Mouse (Mus musculus) urinary bladder, adult 18-20 months (tissue): ENCODE results near the gene Nfkbiz.
"Not testable (repeated sequence)": the region's sequence is repeated elsewhere in the genome, so short reads cannot be mapped to it uniquely, and the experiment has no call there.

Source experiments
- DNase-seq, 2 experiments: peaks; one replicate each; pipeline ENCODE4 v3.0.0; 2022; ENCODE audit warnings: low spot score in 2 of 2, mixed read lengths in 2 of 2

The Nfkbiz gene

DNA sequence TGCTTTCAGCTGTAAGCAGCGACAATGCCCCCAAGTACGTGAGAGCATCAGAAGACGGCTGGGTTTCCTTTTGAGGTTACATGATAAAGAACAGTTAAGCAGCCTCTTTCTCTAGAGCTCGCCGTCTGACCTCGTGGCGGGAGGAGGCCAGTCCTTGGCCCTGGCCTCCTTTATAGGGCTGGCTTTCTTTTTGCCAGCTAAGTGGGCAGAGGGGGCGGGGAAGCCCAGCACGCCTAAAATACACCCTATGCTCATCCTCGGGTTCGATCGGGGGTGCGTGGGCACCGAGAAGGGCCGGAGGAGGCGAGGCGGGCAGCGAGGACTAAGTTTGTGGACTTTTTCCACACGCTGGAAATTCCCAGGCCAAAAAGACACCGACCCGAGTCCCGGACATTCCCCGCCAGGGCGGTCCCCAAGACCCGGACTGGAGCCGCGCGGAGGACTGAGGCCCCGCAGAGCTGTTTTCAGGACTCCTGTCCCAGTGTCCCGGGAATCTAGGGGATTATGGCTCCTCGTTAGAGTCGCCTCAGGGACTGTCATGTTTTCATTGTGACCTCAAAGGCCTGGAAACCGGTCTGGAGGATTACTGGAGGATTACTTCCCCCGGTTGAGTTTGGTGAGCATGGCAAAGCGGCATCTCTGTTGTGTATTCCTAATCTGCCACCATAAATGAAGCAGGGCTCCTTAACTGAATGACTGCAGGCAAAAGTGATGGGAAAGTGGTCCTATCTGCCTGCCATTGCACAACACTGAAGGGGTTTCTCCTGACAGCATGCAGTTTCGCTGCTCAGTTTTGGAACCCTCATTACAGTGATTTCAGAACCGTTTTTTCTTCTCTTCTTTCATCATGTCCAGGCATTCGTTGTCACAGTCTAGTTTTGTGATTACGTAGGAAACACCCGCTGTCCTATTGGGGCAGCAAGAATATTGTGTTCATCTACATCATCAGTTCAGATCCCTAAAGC, at the start of gene Nfkbiz:
Gene Nfkbiz (minus strand): TSS at position 390 of the 965 bp plus-strand sequence.
- DNase-seq, result peak; percentile 79 to 95

- DNase-seq, result no peak
These were observed 49.3 kb upstream of the Nfkbiz start for GRCm38 (mm10) chr16:55887814-55888583.

- DNase-seq, result no peak
These were observed 45.5 kb upstream of the Nfkbiz start for GRCm38 (mm10) chr16:55884246-55884645.

GRCm38 (mm10) chr16:55876025-55876424, 37.3 kb upstream of the Nfkbiz start:
- DNase-seq, result no peak

DNA sequence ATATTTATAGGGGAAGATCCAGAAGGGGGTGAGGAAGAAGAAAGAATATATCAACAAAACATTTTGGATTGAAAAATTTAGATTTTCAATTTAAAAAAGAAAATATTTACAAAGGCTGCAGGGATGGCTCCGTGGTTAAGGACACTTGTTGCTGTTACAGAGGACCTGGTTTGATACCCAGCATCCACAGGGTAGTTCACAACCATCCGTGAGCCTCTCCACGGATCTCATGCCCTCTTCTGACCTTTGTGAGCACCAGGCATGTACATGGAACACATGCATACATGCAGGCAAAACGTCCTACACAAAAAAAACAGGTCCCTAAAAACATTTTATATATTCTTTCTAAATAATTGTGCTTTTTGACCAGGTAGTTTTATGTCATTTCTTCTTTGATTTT, 25.1 kb upstream of the Nfkbiz start:
- no peak for DNase-seq

DNA sequence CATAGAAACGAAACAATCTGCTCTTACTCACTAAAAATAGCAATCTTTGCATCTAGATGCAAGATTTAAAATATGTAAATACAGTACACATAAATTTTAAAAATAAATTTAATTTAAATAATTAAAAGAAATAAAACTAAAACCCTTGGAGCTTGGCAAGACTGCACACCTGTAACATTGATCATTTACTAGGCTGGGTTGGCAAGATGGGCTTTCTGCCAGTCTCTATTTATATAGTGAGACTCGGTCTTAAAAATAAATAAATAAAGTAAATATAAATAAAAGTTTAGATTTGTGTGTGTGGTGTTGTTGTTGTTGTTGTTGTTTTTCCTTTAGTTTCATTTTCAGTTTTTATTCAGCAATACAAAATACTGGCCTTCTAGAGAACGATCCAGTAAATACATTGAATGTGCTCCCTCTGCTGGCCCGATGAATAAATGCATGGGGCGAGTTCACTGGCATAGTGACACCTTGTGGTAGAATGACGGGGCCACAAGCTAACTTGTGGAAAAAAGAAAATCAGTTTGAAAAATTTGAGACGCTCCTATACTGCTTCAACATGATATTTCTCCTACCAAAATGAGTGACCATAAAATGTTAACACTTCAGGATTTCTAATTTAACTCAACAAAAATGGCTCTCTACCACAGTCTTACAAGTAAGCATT, 24.6 kb upstream of the Nfkbiz start:
- peak in 1 of 2 experiments; percentile 37 for DNase-seq

GRCm38 (mm10) chr16:55861104-55861503, 22.4 kb upstream of the Nfkbiz start:
- DNase-seq, result no peak

DNA sequence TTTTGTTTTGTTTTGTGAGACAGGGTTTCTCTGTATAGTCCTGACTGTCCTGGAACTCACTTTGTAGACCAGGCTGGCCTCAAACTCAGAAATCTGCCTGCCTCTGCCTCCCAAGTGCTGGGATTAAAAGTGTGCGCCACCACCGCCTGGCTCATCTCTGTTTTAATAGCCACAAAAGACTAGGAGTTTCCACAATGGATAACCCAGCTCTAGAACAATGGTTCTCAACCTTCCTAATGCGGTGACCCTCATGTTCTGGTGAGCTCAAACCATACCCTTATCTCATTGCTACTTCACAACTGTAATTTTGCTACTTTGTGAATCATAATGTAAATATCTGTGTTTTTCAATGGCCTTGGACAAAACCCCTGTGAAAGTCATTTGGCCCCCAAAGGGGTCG, 20.7 kb upstream of the Nfkbiz start:
- not testable (repeated sequence) for DNase-seq

GRCm38 (mm10) chr16:55858465-55858864, 19.8 kb upstream of the Nfkbiz start:
- DNase-seq, result peak; percentile 20 to 55

- peak; percentile 40 to 45 for DNase-seq
These were observed 14.4 kb upstream of the Nfkbiz start for GRCm38 (mm10) chr16:55852943-55853727.

DNA sequence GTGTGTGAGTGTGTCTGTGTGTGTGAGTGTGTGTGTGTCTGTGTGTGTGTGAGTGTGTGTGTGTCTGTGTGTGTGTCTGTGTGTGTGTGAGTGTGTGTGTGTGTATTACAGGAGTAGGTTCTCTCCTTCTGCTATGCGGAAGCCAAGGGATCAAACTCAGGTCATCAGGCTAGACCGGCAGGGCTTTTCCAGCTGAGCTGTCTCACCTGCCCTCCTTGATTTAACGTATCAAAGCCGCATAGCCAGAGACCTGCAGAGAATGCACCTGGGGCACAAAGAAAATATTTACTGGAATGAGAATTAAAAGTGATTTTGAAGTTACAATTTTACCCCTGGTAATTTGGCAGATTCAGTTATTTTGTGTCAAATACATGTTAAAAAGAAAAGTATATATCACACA, 13.8 kb upstream of the Nfkbiz start:
- DNase-seq, result no peak

GRCm38 (mm10) chr16:55850485-55850884, 11.8 kb upstream of the Nfkbiz start:
- no peak for DNase-seq

GRCm38 (mm10) chr16:55847679-55848078, 9.0 kb upstream of the Nfkbiz start:
- DNase-seq, result no peak

DNA sequence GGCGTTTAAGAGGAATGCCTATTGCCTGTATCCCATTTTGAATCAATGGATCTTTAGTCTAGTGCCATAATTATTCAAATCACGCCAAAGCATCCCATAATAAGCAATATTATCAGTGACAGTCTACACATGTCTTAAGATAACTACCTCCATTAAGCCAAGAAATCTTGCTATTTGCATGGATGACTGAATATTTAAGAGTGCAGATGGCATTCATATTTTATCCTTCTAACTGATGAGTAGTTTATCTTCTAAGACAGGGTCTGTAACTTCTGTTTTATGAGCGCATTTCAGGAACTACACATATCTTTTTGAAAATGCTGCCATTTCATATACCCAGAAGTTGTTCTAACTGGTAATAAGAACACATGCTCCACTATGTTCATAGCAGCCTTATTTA, 6.1 kb upstream of the Nfkbiz start:
- no peak for DNase-seq

- DNase-seq, result no peak
These were observed 5.2 kb upstream of the Nfkbiz start for GRCm38 (mm10) chr16:55843919-55844318.

DNA sequence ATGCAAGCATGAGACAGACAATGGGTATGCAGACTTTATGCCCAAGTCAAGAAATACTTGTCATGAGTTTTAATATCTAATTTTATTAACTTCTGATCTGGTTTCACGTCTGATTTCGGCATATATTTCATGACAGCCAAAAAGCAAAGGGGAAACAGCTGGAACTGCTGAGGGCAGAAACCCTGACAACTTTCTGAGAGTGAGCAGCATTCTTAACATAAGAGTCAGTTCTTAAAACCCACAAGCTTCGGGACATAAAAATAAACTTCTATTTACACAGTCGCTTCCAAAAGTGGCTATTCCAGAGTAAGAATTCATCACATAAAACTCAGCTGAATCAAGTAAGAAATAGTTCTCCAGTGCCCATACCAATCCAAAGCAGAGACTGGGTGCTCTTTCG, 4.4 kb upstream of the Nfkbiz start:
- DNase-seq, result no peak

- no peak for DNase-seq
These were observed 2.8 kb upstream of the Nfkbiz start for GRCm38 (mm10) chr16:55841506-55841905.

DNA sequence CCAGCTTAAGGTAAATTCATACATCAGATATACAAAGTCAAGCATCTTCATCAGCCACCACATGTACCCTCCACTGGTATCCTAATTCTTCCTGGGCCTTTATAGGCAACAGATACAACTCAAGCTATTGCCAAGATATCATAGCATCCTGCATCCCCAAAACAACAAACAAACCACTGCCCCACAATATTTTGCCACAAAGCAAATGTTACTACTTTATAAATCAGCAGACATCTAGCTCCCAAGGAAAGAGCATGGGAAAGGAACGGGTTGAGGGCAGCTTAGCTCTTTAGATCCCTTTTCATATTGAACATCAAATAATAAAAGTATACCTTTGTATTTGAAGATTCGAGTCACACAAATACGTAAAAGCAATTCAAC, 580 bp downstream of the Nfkbiz start:
- no peak for DNase-seq

DNA sequence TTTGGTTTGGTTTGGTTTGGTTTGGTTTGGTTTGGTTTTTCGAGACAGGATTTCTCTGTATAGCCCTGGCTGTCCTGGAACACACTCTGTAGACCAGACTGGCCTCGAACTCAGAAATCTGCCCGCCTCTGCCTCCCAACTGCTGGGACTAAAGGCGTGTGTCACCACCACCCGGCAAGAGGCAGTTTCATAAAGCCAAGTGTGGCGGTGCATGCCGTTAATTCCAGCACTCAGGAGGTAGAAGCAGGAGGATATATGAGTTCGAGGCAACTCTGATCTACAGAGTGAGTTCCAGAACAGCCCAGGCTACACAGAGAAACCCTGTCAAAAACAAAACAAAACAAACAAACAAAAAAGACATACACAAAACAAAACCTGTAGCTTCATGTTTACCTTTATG, 1.0 kb downstream of the Nfkbiz start:
- not testable (repeated sequence) for DNase-seq

DNA sequence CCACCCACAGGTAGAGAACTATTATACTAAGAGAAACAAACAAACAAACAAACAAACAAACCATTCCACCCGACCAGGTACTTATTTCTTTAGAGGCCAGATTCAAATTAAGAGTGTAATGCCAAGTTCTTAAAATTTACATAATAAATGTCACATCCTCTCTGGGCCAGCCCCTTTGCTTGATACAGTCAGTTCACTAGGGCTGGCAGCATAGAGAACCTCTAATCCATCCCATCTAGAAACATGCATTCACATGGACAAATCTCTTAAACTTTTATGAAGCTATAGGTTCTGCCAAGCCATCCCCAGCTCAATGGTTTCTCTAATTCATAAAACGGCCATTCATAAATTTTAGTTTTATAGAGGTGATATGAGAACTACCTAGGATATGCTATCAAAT, 1.5 kb downstream of the Nfkbiz start:
- DNase-seq, result no peak

- no peak for DNase-seq
These were observed 2.9 kb downstream of the Nfkbiz start for GRCm38 (mm10) chr16:55835798-55836197.
